Mouse (Mus musculus) CD8-positive naive resting alpha-beta T cell, adult 2 months (primary cell): ENCODE measurements around the gene Ppfibp1.

Experiments used
- DNase-seq, 2 experiments: peaks; one replicate each; pipeline ENCODE4 v3.0.0; 2022; ENCODE audit warnings: low read depth in 2 of 2, low spot score in 2 of 2

The Ppfibp1 gene

GRCm38 (mm10) chr6:146913489-146914198, 25.4 kb downstream of the Ppfibp1 start:
- no peak for DNase-seq

- no peak for DNase-seq
Measured at GRCm38 (mm10) chr6:146915808-146916207, 27.5 kb downstream of the Ppfibp1 start.

GRCm38 (mm10) chr6:146917396-146917795, 29.1 kb downstream of the Ppfibp1 start:
- no peak for DNase-seq

- DNase-seq: no peak
Measured at GRCm38 (mm10) chr6:146918341-146918740, 30.1 kb downstream of the Ppfibp1 start.

- no peak for DNase-seq
Measured at GRCm38 (mm10) chr6:146926415-146926980, 38.2 kb downstream of the Ppfibp1 start.

GRCm38 (mm10) chr6:146928108-146928507, 39.8 kb downstream of the Ppfibp1 start:
- DNase-seq: no peak

GRCm38 (mm10) chr6:146929031-146929430, 40.7 kb downstream of the Ppfibp1 start:
- no peak for DNase-seq

- DNase-seq: no peak
Measured at GRCm38 (mm10) chr6:146933123-146933522, 44.8 kb downstream of the Ppfibp1 start.

GRCm38 (mm10) chr6:146935957-146936356, 47.7 kb downstream of the Ppfibp1 start:
- DNase-seq: no peak

GRCm38 (mm10) chr6:146939026-146939425, 50.7 kb downstream of the Ppfibp1 start:
- DNase-seq: no peak

- DNase-seq: no peak
Measured at GRCm38 (mm10) chr6:146941505-146942275, 53.4 kb downstream of the Ppfibp1 start.

- DNase-seq: no peak
Measured at GRCm38 (mm10) chr6:146944009-146944408, 55.7 kb downstream of the Ppfibp1 start.

GRCm38 (mm10) chr6:146944830-146945229, 56.5 kb downstream of the Ppfibp1 start:
- DNase-seq: no peak

- DNase-seq: no peak
Measured at GRCm38 (mm10) chr6:146946327-146947029, 58.2 kb downstream of the Ppfibp1 start.

GRCm38 (mm10) chr6:146947186-146947585, 58.9 kb downstream of the Ppfibp1 start:
- DNase-seq: no peak

GRCm38 (mm10) chr6:146949682-146950453, 61.6 kb downstream of the Ppfibp1 start:
- DNase-seq: no peak

- DNase-seq: no peak
Measured at GRCm38 (mm10) chr6:146950454-146950832, 62.2 kb downstream of the Ppfibp1 start.

GRCm38 (mm10) chr6:146954258-146954657, 66.0 kb downstream of the Ppfibp1 start, which contains the start of gene 1700034J05Rik:
TSS of gene 1700034J05Rik (minus strand) at chr6:146954422.
- DNase-seq: no peak

GRCm38 (mm10) chr6:146955475-146955874, 67.2 kb downstream of the Ppfibp1 start:
- no peak for DNase-seq

GRCm38 (mm10) chr6:146955896-146956295, 67.6 kb downstream of the Ppfibp1 start:
- no peak for DNase-seq

- no peak for DNase-seq
Measured at GRCm38 (mm10) chr6:146956961-146957360, 68.7 kb downstream of the Ppfibp1 start.
